Mouse (Mus musculus): ENCODE measurements around the gene Tbxas1.

The Tbxas1 gene

GRCm38 (mm10) chr6:39117584-39118455, 242.6 kb downstream of the Tbxas1 start, which contains the start of gene Parp12:
TSS of gene Parp12 (minus strand) at chr6:39118349.
- DNase-seq (ENCODE audit: low read depth, low spot score), result peak; percentile 61

GRCm38 (mm10) chr6:39118456-39118881, 243.3 kb downstream of the Tbxas1 start:
- DNase-seq (ENCODE audit: low read depth, low spot score), result no peak

- DNase-seq (ENCODE audit: low read depth, low spot score), result no peak
These were observed 245.5 kb downstream of the Tbxas1 start for GRCm38 (mm10) chr6:39120685-39121084.

- DNase-seq (ENCODE audit: low read depth, low spot score), result no peak
These were observed 249.5 kb downstream of the Tbxas1 start for GRCm38 (mm10) chr6:39124719-39125118.

- no peak for DNase-seq (ENCODE audit: low read depth, low spot score)
These were observed 256.3 kb downstream of the Tbxas1 start for GRCm38 (mm10) chr6:39131480-39131879.

GRCm38 (mm10) chr6:39132556-39132955, 257.4 kb downstream of the Tbxas1 start:
- DNase-seq (ENCODE audit: low read depth, low spot score), result no peak
